Mouse (Mus musculus) cerebellum, adult 9-10 months (tissue): ENCODE results near the gene Vmn1r82.

Source experiments
- DNase-seq: peaks from one replicate; pipeline ENCODE4 v3.0.0; 2022

Gene Vmn1r82

DNA sequence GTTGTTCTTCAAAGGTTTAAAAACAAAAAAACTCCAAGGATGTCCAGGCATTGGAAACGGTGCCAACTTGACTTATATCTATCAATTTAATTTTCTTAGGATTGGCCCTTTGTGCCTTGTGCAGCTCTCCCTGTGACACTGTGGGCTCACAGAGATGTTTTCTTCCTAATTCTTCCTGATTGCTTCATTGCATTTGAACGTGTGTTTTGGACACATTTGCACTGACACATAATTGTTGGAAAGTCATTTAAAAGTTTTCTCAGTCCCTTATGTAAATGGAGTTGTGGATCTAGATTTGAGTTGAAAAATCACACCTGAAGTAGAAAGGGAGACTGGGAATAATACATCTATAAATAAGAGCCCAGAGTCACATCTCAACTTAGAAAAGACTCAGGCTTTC is at the start of gene Vmn1r82:
TSS of gene Vmn1r82 (plus strand) at position 301 of the 400 bp plus-strand sequence.
- no peak for DNase-seq

DNA sequence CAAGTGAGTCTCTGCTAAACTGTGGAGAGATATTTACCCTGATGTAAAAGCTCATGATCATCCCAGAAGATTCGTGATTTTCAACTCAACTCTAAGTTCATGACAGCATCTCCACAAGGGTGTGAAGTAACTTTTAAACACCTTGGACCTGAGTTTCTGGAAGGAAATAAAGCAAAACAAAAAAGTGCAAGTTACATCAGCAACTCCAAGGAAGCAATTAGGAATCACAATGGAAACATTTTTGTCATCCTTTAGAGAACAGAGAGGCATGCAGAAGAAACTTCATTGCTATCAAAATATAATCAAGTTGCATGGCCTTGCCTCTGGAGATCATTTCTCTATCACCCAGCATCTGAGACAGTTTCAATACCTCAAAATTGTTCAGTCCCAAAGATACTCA is 32.1 kb upstream of the Vmn1r82 start, which contains the start of gene Vmn1r81:
TSS of gene Vmn1r81 (minus strand) at position 101 of the 400 bp plus-strand sequence.
- no peak for DNase-seq

DNA sequence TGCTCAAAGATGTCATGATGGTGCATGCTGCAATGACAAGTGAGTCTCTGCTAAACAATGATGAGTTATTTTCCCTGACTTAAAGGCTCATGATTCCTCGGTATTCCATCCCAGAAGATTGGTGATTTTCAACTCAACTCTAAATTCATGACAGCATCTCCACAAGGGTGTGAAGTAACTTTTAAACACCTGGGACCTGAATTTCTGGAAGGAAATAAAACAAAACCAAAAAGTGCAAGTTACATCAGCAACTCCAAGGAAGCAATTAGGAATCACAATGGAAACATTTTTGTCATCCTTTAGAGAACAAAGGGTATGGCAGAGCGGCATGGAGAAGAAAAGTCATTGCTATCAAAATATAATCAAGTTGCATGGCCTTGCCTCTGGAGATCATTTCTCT is 29.2 kb downstream of the Vmn1r82 start, which contains the start of gene Vmn1r83:
TSS of gene Vmn1r83 (minus strand) at position 101 of the 400 bp plus-strand sequence.
- no peak for DNase-seq
